In genomic region chr8:116552255-116552654, GRCm38 (mm10) we compare ENCODE assay signal across 13 mouse cellular contexts. TPM values are rescaled to one million over a fixed set of nuclear protein-coding genes. Genes with fewer than 3 reads are reported as not detected.
DNase-seq lines count a peak whose midpoint lies in the region; ATAC-seq lines count a peak whose summit lies in the region.
"Had no signal": no experiment of that assay in that cellular context is flagged by ENCODE, and none has a peak within 500 bp of the region (broad histone marks: within the 10 kb centered on the region; RNA-seq: fewer than 3 reads in every experiment).

No protein-coding gene starts in this region.

- H3K27me3 ChIP-seq in forebrain, embryonic 14.5 days (replicated peaks; ENCODE audit: control insufficient read depth, insufficient read depth, low read length) = no peaks in the 10 kb centered on the region
- H3K27me3 ChIP-seq: Patski had no signal

- no peaks in the 10 kb centered on the region for H3K36me3 ChIP-seq in forebrain, embryonic 14.5 days (ENCODE audit: control insufficient read depth, insufficient read depth, low read length)

- no peak overlapping the region for H3K9ac ChIP-seq in forebrain, embryonic 14.5 days (ENCODE audit: low read length)

- peak; percentile 19 to 28 for DNase-seq in adrenal gland, adult (ENCODE audit: inconsistent age in 2 of 2, low spot score in 1 of 2)
- DNase-seq in adrenal gland, postnatal 10 days = no peak
- DNase-seq in layer of hippocampus, postnatal 36 days = peak; percentile 3 to 4
- no peak for DNase-seq in layer of hippocampus, adult 9-10 months (ENCODE audit: low spot score)
- peak; percentile 39 to 61 for DNase-seq in right cerebral cortex, postnatal 36 days (ENCODE audit: low spot score in 2 of 2)
- DNase-seq in forebrain, embryonic 14.5 days (ENCODE audit: low spot score) = no peak
- no peak for DNase-seq in c-Kit-positive CD71-positive TER-119-positive erythroid progenitor cells, embryonic 14.5 days (ENCODE audit: low spot score)
- DNase-seq: kidney, postnatal 25 days; liver had no signal

- H3K4me1 ChIP-seq in forebrain, embryonic 14.5 days (ENCODE audit: control insufficient read depth, insufficient read depth, low read length) = no peaks in the 10 kb centered on the region

- H3K27ac ChIP-seq in forebrain, embryonic 14.5 days (ENCODE audit: low read depth, low read length) = no peak overlapping the region
- H3K27ac ChIP-seq: hindbrain, postnatal 0 days had no signal

- no peak overlapping the region for H3K4me2 ChIP-seq in forebrain, embryonic 14.5 days (ENCODE audit: low read length)

- H3K4me3 ChIP-seq in forebrain, embryonic 14.5 days (ENCODE audit: low read depth, low read length) = no peak overlapping the region

- no peaks in the 10 kb centered on the region for H3K9me3 ChIP-seq in forebrain, embryonic 14.5 days (replicated peaks; ENCODE audit: control insufficient read depth, low read length)

- 85% methylated on average over 6 of the region's 6 CpGs for WGBS in forebrain, embryonic 14.5 days

- peak; percentile 44 for ATAC-seq in inflammation-experienced regulatory T-cells, adult 6 months
- no peak for ATAC-seq in forebrain, embryonic 14.5 days
- ATAC-seq: hindbrain, postnatal 0 days; Patski had no signal

RNA-seq across cellular contexts. Expression of gene Dynlrb2, which starts 47.5 kb away (rescaled TPM):
- under 1 TPM in 1 of 2 experiments, not detected in 1; 0.64 TPM for total RNA-seq in adrenal gland, postnatal 10 days (2021)
- 1 to 10 TPM in 1 of 2 experiments, not detected in 1; 2.3 TPM for total RNA-seq in layer of hippocampus, postnatal 36 days (2021)
- not detected for polyA plus RNA-seq in inflammation-experienced regulatory T-cells, adult 6 months (2017; shearing (Covaris generic))
- polyA plus RNA-seq in forebrain, embryonic 14.5 days (2014; fragmentation: Nextera tagmentation; extraction: Ambion mirVana) = 13.1 and 18.5 TPM in 2 replicates
- total RNA-seq: gastrocnemius, adult 18-20 months had no signal

Comparison
In these comparisons a context has a peak if more than half of its experiments do, and no peak if none do; other contexts are left out.
1. DNase-seq: peak in adrenal gland, adult (2 of 2), layer of hippocampus, postnatal 36 days (2 of 2) and right cerebral cortex, postnatal 36 days (2 of 2); none in adrenal gland, postnatal 10 days (single experiment), layer of hippocampus, adult 9-10 months (single experiment), forebrain, embryonic 14.5 days (single experiment) and c-Kit-positive CD71-positive TER-119-positive erythroid progenitor cells, embryonic 14.5 days (single experiment).